Mouse (Mus musculus): ENCODE measurements at regions not wholly inside any gene's neighbourhood (a gene's known extent, or its start where the extent isn't known, plus 50 kb on each side); places are given as distances from the start of the nearest gene placed in this dataset.
"Not testable (repeated sequence)": the region's sequence is repeated elsewhere in the genome, so short reads cannot be mapped to it uniquely, and the experiment has no call there.

DNA sequence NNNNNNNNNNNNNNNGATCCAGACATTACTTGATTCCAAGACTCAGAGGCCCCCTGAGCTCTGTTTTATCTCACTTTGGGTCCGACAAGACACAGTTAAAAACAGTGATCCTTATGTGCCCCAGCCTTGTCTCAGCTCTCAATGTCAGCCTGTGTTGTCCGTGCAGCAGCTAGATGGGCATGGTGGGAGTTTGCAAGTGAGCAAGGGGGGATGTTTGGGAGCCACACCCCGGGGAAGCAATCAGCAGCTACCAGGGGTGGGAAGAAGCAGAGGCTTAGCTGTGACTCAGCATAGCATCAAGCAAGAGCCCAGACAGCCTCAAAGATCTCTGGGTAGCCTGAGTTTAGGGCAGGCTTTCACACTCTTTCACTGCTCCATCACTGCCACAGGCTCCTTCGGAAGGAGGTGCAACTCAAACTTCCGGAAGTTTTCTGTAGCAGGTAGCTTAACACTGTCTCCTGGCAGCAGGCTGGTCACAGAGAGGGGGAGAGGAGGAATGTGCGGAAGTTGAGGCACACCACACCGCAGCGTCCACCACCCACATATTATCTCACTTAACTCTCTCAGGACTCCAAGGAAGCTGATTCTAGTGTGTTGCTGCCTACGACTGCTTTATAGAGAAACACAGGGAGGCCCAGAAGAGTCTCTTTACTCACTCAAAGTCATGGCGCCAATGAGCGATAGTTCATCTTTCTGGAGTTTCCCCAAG is 80.2 kb upstream of the Defb33 start:
- DNase-seq (ENCODE audit: low read depth, low spot score), result peak; percentile 68

- DNase-seq (ENCODE audit: low read depth, low spot score), result not testable (repeated sequence)
These were observed 79.0 kb upstream of the Defb33 start for GRCm38 (mm10) chr8:20813493-20813892.

DNA sequence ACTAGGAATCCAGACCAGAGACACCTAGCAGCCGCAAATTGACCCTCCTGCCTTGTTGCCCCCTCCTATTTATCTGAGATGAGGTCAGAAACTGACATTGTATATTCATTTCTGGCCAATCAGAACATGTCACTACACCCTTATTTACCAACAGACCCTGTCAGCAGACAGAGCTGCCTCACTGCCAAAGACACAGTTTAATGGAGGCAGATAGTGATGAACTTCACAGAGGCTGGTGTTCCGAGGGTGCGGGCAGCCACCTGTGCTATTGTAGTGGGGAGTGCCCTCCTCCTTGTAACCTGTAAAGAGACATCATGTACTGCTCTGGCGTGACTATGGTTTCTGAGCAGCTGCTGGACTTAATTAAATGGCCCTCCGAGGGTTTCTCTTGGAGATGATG is 70.0 kb upstream of the Defb33 start:
- DNase-seq (ENCODE audit: low read depth, low spot score), result not testable (repeated sequence)

GRCm38 (mm10) chr8:20823219-20823618 is 69.2 kb upstream of the Defb33 start:
- not testable (repeated sequence) for DNase-seq (ENCODE audit: low read depth, low spot score)

DNA sequence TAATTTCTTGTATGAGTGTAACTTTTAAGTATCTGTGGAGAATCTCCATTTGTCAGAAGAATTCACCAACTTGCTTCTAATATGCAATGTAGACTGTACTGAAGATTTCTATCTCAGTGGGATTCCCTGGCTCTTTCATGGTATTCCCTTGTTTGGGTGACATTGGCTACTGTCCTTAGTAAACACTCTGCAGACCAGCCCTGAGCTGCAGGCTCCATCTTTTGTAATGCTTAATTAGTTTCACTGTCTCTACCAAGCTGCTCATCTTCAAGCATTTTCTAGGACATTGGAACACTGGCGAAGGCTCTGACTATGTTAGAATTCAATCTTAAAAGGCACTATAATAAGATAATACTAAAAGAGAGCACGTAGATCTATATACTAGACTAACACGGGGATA is 53.0 kb upstream of the Defb33 start:
- DNase-seq (ENCODE audit: low read depth, low spot score), result peak; percentile 57
